Mouse (Mus musculus): ENCODE results near the gene Ube2i.
A peak's percentile ranks its signal among the peaks of the same experiment; 100 is the strongest.
"Not testable (repeated sequence)": the region's sequence is repeated elsewhere in the genome, so short reads cannot be mapped to it uniquely, and the experiment has no call there.

Ube2i gene

GRCm38 (mm10) chr17:25252643-25253042, 21.8 kb downstream of the Ube2i start:
- DNase-seq = no peak

- DNase-seq = no peak
These were observed 24.1 kb downstream of the Ube2i start for GRCm38 (mm10) chr17:25250181-25250835.

DNA sequence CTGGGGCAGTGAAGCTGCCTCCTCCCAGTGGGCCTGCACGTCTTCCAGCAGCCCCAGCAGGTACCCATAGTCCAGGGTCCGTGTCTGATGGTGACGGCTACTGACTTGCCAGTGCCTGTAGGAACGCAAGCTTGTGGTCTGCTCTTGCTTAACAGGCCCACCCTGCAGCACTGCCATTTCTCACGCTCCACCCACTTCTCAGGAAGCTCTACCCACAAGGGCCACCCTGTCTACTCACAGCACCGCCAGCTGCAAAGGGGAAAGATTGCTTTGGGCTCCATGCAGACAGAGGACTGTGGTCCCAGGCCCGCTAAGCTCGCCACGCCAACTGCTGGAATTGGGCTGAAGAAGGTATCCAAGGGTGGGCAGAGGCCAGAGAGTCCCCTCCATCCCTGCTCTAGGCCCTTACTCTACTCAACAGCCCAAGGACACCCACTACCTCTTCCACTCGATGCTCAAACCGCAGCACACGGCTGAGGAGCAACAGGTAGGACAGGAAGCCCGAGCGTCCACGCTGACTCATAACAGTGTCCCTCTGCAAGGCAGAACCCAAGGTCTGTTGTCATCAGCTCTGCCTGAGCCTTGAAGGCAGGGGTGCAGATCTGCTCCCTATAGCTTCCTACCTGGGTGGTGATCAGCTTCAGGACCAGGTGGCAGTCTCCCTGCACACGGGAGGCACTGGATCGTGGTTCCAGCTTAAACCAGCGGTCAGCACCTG, 26.2 kb downstream of the Ube2i start:
- DNase-seq = no peak

GRCm38 (mm10) chr17:25244239-25244638, 30.2 kb downstream of the Ube2i start:
- no peak for DNase-seq

DNA sequence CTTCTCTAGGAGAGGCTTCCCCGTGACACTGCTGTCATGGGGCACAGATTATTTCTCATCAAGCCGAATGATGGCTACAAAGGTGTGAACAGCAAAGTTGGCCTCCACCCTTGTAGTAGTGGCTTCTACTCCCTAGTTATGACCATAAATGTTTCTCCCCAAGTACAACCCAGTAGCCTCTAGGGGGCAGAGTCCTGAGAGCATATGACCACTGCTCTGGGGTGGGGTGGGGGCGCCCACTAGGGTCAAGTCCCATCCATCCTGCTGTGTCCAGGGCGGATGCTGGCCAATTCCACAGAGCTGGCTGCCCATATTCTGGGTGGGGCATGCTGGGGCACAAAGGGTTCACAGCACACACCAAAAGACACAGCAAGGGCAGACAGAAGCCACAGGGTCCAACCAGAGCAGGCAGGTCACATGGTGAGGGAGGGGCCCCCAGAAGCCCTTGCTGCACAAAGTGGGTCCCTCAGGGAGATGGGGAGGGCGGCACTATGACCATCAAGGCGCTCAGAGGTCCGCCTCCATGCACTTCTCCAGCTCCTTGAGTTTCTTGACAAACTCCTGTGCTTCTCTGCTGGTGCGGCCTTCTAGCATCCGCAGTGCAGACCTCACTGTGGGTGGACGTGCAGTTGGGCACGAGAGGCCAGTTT, 31.2 kb downstream of the Ube2i start:
- DNase-seq = no peak

DNA sequence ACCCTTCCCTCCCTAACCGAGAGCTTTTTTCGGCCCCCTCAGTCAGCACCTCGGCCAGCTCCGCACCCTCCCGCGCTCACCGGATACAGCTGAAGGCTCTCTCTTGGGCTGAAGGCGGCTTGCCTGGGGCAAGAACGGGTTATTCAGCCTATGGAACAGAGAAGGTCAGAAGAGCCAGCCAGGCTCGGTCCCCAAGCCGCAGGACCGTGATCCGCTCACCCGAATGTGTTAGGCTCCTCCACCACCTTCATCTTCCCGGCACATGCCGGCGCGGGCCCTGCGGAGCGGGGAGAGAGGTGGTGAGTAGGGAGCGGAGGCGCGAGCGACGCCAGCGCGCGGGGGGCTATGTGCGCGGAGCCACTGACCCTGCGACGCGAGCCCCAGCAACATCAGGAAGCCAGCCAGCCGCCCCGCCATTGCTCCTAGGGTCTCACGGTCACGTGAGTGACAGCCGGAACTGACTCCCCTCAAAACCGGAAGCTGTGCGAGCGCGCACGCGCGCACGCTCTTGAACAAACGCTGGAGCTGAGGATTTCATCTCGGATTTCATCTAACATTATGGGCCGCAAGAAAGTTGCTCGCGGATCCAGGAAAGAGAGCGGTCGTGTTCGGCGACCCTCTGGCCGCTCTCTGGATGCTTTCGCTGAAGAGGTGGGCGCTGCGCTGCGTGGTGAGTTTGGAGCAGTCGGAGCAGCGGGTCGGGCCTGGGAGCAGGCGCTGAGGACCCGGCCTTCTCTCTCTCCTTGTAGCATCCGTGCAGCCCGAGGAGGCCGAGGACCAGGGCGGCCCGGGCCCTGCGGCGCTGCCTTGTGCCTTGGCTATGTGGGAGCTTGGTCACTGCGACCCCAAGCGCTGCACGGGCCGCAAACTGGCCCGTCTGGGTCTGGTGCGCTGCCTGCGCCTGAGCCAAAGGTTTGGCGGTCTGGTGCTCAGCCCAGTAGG, 34.5 kb downstream of the Ube2i start, which contains the start of the genes Gnptg and Tsr3:
Gene Gnptg, minus strand, starts transcription at position 430 of the 942 bp plus-strand sequence.
Gene Tsr3, plus strand, starts transcription at position 476 of the 942 bp plus-strand sequence.
- DNase-seq = peak; percentile 85 to 88

GRCm38 (mm10) chr17:25235635-25236034, 38.8 kb downstream of the Ube2i start:
- DNase-seq = no peak

- not testable (repeated sequence) for DNase-seq
These were observed 42.8 kb downstream of the Ube2i start for GRCm38 (mm10) chr17:25231621-25232020.

- no peak for DNase-seq
These were observed 43.7 kb downstream of the Ube2i start for GRCm38 (mm10) chr17:25230700-25231099.

DNA sequence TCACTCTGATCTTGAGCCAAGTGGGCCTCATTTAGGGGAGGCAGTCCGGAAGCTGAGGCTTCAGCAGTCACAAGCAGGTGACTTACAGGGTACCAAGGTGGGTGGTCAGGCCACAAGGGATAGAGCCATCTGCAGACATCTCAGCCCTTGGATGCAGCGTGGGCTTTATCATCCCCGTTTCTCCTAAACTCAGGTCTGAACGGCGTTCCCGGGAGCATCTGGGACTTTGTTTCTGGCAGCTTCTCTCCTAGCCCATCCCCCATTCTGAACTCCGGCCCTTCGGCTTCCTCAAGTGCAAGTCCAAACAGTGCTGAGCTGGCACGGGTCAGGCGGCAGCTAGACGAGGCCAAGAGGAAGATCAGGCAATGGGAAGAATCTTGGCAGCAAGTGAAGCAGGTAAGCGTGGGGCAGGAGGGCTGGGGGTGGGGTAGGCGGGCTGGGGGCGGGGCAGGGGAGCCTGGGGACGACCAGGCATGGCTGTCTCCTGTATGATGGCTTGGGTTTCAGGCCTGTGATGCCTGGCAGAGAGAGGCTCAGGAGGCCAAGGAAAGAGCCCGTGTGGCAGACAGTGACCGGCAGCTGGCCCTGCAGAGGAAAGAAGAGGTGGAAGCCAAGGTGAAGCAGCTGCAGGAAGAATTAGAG, 44.3 kb downstream of the Ube2i start:
- DNase-seq = not testable (repeated sequence)

DNA sequence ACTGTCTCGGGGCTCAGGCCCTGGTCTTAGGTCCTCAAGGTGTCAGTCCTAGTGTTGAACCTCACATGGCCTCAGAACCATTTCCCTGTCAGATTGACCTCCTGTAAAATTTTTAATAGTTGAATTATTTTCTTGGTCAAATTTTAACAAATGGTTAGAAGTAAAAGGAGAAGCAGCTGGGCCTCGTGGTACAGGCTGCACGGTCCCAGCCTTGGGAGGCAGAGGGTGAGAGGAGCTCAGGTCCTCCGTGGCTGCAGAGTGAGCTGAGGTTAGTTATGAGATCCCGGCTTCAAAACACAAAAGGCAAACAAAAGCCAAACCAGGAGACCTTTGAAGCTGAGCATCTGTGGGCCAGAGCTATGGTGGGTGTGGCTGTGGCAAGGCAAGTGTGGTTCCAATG, 46.4 kb downstream of the Ube2i start:
- DNase-seq = no peak

DNA sequence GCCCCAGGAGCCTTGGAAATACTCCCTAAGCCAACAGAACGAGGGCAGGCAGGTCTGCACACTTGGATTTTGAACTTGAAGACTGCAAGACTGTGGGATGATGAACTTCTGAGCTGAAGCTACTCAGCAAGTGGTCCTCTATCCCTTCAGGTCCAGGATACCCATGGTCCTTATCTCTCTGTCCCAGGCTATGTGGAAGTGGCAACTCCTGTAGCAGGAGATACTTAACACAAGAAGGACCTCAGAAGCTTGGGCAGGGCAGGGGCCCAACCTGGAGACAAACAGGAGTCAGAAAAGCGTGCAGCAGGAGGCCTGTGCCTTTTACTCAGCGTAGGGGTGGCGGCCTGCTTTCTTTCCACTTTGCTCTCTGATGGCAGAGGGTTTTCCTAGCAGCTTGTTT, 48.8 kb downstream of the Ube2i start:
- DNase-seq = no peak

DNA sequence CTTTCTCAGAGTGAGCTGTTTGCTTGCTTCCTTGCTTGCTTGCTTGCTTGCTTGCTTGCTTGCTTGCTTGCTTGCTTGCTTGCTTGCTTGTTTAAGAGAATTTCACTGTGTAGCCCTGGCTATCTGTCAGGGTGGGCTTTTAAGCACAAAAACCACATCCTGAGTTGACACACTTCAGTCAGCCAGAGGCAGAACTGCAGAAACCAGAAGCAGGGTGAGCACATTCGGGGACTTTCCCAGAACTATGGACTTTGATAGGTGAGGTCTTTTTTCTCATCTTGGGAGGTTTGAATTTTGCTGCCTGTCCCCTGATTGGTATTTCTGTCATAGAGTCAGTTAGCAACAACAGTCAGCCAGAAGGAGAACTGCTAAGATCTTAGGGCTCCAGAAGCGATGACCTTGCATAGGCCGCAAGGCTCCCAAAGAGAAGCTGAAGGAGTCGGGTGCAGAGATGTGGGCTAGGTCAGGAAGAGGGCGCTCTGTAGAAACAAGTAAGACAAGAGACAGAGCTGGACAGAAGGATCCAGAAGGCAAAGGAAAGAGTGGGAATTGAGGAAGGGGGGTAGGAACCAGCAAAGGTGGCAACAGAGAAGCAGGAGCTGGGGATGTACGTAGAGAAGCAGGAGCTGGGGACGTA, 49.7 kb downstream of the Ube2i start:
- peak; percentile 33 to 56 for DNase-seq

- no peak for DNase-seq
These were observed 51.3 kb downstream of the Ube2i start for GRCm38 (mm10) chr17:25222951-25223601.

DNA sequence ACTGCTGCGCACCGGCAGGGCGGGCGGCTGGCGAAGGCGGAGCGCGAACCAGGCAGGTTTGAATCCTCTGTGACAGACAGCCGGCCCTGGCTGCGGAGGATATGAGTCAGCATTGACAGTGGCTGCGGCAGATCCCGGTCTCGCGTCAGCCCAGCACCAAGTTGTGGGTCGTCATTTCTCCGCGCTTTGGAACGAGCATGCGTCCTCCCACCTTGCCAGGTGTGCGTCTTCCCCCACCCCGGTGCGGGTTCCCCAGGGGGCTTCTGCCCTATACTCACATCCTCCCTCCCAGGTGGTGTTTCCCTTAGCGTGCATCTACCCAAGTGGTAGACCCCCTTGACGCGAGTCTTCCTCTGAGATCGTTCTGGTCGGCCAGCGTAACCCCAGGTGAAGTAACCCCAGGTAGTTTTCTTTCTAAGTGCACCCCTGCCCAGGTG, 51.9 kb downstream of the Ube2i start:
- peak; percentile 26 to 41 for DNase-seq

GRCm38 (mm10) chr17:25221821-25222503, 52.5 kb downstream of the Ube2i start:
- peak; percentile 51 to 64 for DNase-seq

DNA sequence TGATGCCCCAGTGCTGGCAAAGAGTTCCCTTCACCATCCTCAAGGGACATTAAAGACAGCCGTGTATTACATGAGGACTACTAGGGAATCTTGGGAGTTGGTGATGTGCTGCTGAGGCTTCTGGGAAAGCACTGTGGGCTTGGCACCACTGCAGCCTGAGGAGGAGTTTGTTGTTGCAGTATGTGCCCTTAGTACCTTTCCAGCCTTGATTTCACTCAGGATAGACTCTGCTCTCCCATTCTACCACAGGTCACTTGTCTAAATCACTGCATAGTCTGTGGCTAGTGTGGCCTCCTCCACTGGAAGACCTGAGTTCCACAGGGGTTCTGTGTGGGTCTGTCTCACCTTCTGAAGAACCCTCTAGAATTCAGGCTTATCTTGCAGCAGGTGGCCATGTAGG, 53.7 kb downstream of the Ube2i start:
- no peak for DNase-seq

GRCm38 (mm10) chr17:25219492-25220295, 54.7 kb downstream of the Ube2i start:
- DNase-seq = no peak

- DNase-seq = no peak
These were observed 55.5 kb downstream of the Ube2i start for GRCm38 (mm10) chr17:25218967-25219366.

GRCm38 (mm10) chr17:25215431-25215830, 59.0 kb downstream of the Ube2i start:
- DNase-seq = no peak
